25 mouse cellular contexts compared by ENCODE assay signal in genomic region chr4:139096201-139096600, GRCm38 (mm10). TPM values are rescaled to one million over a fixed set of nuclear protein-coding genes. Genes with fewer than 3 reads are reported as not detected.
DNase-seq lines count a peak whose midpoint lies in the region; ATAC-seq and TF ChIP-seq lines count a peak whose summit lies in the region.
"Had no signal": no experiment of that assay in that cellular context is flagged by ENCODE, and none has a peak within 500 bp of the region (broad histone marks: within the 10 kb centered on the region; RNA-seq: fewer than 3 reads in every experiment).

No protein-coding gene starts in this region.

- H3K4me2 ChIP-seq in embryonic facial prominence, embryonic 15.5 days (replicated peaks), result no peak overlapping the region
- H3K4me2 ChIP-seq: embryonic facial prominence, embryonic 13.5 days; heart, embryonic 11.5 days; hindbrain, embryonic 13.5 days; limb, embryonic 12.5 days; liver, embryonic 13.5 days; midbrain, embryonic 15.5 days; neural tube, embryonic 15.5 days had no signal

- peak; percentile 25 for DNase-seq in kidney, adult 2 months
- DNase-seq in kidney, postnatal 10 days, result no peak
- DNase-seq in NIH3T3 (ENCODE audit: low read depth), result peak; percentile 53
- peak; percentile 64 for DNase-seq in lung, postnatal 25 days (ENCODE audit: low spot score)
- DNase-seq in Muller cell, postnatal 12 days (ENCODE audit: inconsistent ontology term), result no peak
- DNase-seq: adrenal gland, adult 2 months; cerebellum, adult 8-10 months; heart, postnatal 14 days; layer of hippocampus, adult 9-11 months; liver, embryonic 13.5 days; thymus, postnatal 14 days had no signal

- 20% methylated on average over 5 of the region's 5 CpGs for WGBS in kidney, adult 2 months
- WGBS in embryonic facial prominence, embryonic 15.5 days, result 44% methylated on average over 5 of the region's 5 CpGs

- H3K27ac ChIP-seq in kidney, adult 2 months (ENCODE audit: insufficient read depth, low read depth, low read length), result no peak overlapping the region
- H3K27ac ChIP-seq in embryonic facial prominence, embryonic 15.5 days (replicated peaks), result peak overlapping the region; percentile 40; the same call in 1 of the 2 replicates
- H3K27ac ChIP-seq: embryonic facial prominence, embryonic 13.5 days; forebrain, embryonic 10.5 days; hindbrain, embryonic 13.5 days; limb, embryonic 12.5 days; liver, embryonic 13.5 days; midbrain, embryonic 15.5 days; neural tube, embryonic 15.5 days had no signal

- TF ChIP-seq CTCF in kidney, adult 2 months (conservative IDR thresholded peaks at IDR 0.05; ENCODE audit: insufficient read depth, insufficient read length, low read depth, low read length), result no peak

- H3K4me1 ChIP-seq in kidney, adult 2 months (ENCODE audit: control insufficient read depth, insufficient read depth, low read length), result 0 out of 2 replicates have a peak, but pooled peaks cover 3% of the 10 kb centered on the region
- H3K4me1 ChIP-seq in embryonic facial prominence, embryonic 15.5 days, result peaks cover 51% of the 10 kb centered on the region

- H3K9ac ChIP-seq in embryonic facial prominence, embryonic 15.5 days, result no peak overlapping the region
- H3K9ac ChIP-seq: embryonic facial prominence, embryonic 13.5 days; hindbrain, embryonic 13.5 days; limb, embryonic 12.5 days; liver, embryonic 13.5 days; midbrain, embryonic 15.5 days; neural tube, embryonic 15.5 days had no signal

- no peaks in the 10 kb centered on the region for H3K9me3 ChIP-seq in embryonic facial prominence, embryonic 15.5 days (replicated peaks)
- H3K9me3 ChIP-seq: embryonic facial prominence, embryonic 13.5 days; hindbrain, embryonic 13.5 days; liver, embryonic 13.5 days; midbrain, embryonic 15.5 days; neural tube, embryonic 15.5 days had no signal

- no peaks in the 10 kb centered on the region for H3K27me3 ChIP-seq in kidney, adult 2 months (replicated peaks; ENCODE audit: control insufficient read depth, insufficient read depth, low read length)
- no peaks in the 10 kb centered on the region for H3K27me3 ChIP-seq in embryonic facial prominence, embryonic 15.5 days

- no peak overlapping the region for H3K4me3 ChIP-seq in kidney, adult 2 months (ENCODE audit: insufficient read depth, low read depth, low read length)
- H3K4me3 ChIP-seq in embryonic facial prominence, embryonic 15.5 days (replicated peaks), result no peak overlapping the region
- H3K4me3 ChIP-seq: embryonic facial prominence, embryonic 13.5 days; forebrain, embryonic 10.5 days; hindbrain, embryonic 13.5 days; limb, embryonic 12.5 days; liver, embryonic 13.5 days; midbrain, embryonic 15.5 days; myocyte; neural tube, embryonic 15.5 days had no signal

- TF ChIP-seq POLR2A in kidney, adult 2 months (IDR thresholded peaks at IDR 0.05; ENCODE audit: low read depth, low read length), result no peak

- no peaks in the 10 kb centered on the region for H3K36me3 ChIP-seq in kidney, adult 2 months (ENCODE audit: control insufficient read depth, insufficient read depth, low read length)
- no peaks in the 10 kb centered on the region for H3K36me3 ChIP-seq in embryonic facial prominence, embryonic 15.5 days
- H3K36me3 ChIP-seq: midbrain, embryonic 15.5 days had no signal

- no peak for ATAC-seq in embryonic facial prominence, embryonic 15.5 days (ENCODE audit: insufficient number of reproducible peaks, low FRiP score, low TSS enrichment, low read depth)
- no peak for ATAC-seq in megakaryocyte progenitor cell, adult 5-6 weeks (replicated peaks; ENCODE audit: poor library complexity)
- ATAC-seq: inflammation-experienced regulatory T-cells, adult 6 months; midbrain, embryonic 15.5 days had no signal

RNA-seq across cellular contexts. Expression of gene Nbl1, which starts 3.4 kb away (rescaled TPM):
- 35.7 and 42.9 TPM in 2 replicates for polyA plus RNA-seq in kidney, adult 2 months (2012; rRNA removed)
- polyA plus RNA-seq in embryonic facial prominence, embryonic 15.5 days (2015; fragmentation: Nextera tagmentation; extraction: Ambion mirVana), result 167 and 168 TPM in 2 replicates
- not detected in 2 replicates for total RNA-seq in megakaryocyte progenitor cell, adult 5-6 weeks (2015)
- total RNA-seq in megakaryocyte progenitor cell, adult 5-6 weeks (2017), result not detected in 2 replicates
- total RNA-seq: common myeloid progenitor, adult 5-6 weeks had no signal

RNA-seq across cellular contexts. Expression of gene Htr6, which starts 20.8 kb away (rescaled TPM):
- polyA plus RNA-seq in kidney, adult 2 months (2012; rRNA removed), result not detected in 2 replicates
- polyA plus RNA-seq in embryonic facial prominence, embryonic 15.5 days (2015; fragmentation: Nextera tagmentation; extraction: Ambion mirVana), result 0.20 and 0.28 TPM in 2 replicates
- not detected in 2 replicates for total RNA-seq in megakaryocyte progenitor cell, adult 5-6 weeks (2015)
- not detected in 2 replicates for total RNA-seq in megakaryocyte progenitor cell, adult 5-6 weeks (2017)
- total RNA-seq: common myeloid progenitor, adult 5-6 weeks; gastrocnemius, adult 18-20 months; heart, postnatal 14 days; megakaryocyte, adult 5-6 weeks had no signal
- polyA plus RNA-seq: heart, embryonic 11.5 days; inflammation-experienced regulatory T-cells, adult 6 months; liver, embryonic 13.5 days had no signal

RNA-seq across cellular contexts. Expression of gene Minos1, which starts 34.7 kb away (rescaled TPM):
- 100 and 157 TPM in 2 replicates for polyA plus RNA-seq in kidney, adult 2 months (2012; rRNA removed)
- 462 and 488 TPM in 2 replicates for polyA plus RNA-seq in embryonic facial prominence, embryonic 15.5 days (2015; fragmentation: Nextera tagmentation; extraction: Ambion mirVana)
- 517 and 531 TPM in 2 replicates for total RNA-seq in megakaryocyte progenitor cell, adult 5-6 weeks (2015)
- 167 and 172 TPM in 2 replicates for total RNA-seq in megakaryocyte progenitor cell, adult 5-6 weeks (2017)

Comparison
In these comparisons a context has a peak if more than half of its experiments do, and no peak if none do; other contexts are left out.
1. DNase-seq: peak in kidney, adult 2 months (single experiment), NIH3T3 (single experiment) and lung, postnatal 25 days (single experiment); none in kidney, postnatal 10 days (single experiment) and Muller cell, postnatal 12 days (single experiment).